Mouse (Mus musculus) frontal cortex, postnatal 10 days (tissue): Measurements from ENCODE around the gene Pcmt1.
"Not testable (repeated sequence)": the region's sequence is repeated elsewhere in the genome, so short reads cannot be mapped to it uniquely, and the experiment has no call there.

Experiments
- DNase-seq, 2 experiments: peaks; one replicate each; pipeline ENCODE4 v3.0.0; 2022; ENCODE audit warnings: low spot score in 2 of 2, mixed read lengths in 1 of 2

Gene Pcmt1

DNA sequence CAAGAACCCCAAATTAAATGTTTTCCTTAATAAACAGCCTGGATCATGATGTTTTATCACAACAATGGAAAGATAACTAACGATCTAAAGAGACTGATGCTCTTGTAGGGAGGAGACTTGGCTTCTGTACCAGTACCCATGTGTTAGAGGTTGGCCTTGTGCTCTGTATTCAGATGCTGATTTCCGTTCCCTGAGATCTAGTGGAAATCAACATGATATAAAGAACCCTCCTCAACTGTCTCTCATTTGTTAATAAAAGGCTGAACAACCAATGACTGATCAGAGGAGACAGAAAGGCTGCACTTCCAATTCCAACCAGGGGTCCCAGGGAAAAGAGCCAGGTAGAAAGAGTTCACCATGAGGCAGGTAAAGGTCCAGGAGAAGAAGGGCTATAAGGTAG is 35.0 kb downstream of the Pcmt1 start:
- DNase-seq = no peak

DNA sequence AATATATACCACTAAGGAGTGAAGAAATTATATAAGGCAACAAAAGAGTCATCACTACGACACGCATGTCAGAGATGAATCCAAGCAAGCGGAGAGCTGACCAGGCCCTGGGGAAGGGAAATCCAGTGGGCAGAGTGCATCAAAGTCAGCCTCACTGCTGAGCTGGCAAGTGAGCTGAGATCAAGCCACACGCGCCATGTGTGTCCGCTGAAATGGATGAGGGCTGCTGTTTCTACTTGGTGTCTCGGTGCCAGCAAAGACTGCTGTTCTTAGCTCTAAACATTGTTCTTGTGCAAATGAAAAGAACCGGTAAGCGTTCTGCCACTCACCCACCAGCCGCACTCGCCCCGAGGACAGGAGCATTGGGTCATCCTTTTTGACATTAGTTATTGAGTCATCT is 40.6 kb downstream of the Pcmt1 start:
- no peak for DNase-seq

DNA sequence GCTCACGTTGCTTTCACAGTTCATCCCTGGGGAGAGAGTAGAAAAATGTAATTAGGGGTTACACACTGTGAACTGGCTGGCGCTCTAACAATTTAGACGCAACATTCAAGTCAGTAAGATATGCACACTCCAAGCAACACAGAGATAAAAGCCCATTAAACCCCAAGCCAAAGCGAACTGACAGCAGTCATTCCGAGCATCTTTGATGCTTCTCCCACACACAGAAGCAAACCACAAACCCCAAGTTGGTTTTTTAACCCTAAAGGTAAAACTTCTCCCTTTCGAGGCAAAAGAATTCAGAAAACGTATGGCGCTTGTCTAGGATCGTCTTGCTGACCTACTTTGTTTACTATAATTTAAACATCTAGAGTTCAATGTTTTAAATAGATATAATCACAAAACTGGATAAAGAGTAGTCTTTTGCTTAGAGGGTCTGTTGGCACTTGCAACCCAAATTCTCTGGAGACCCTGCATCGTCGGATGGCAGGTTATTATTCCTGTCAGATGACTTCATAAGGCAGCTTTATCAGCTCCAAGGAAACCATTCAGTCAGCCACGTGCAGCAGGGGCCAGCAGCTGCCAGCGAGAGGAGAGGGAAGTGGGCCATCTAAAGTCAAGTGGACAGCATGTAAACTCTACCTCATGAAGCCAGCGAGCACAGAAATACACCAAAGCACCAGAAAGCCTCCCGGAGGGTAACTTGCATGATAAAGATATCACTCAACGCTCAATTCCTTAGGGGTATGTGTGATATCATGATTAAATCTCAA is 49.8 kb downstream of the Pcmt1 start:
- no peak for DNase-seq

DNA sequence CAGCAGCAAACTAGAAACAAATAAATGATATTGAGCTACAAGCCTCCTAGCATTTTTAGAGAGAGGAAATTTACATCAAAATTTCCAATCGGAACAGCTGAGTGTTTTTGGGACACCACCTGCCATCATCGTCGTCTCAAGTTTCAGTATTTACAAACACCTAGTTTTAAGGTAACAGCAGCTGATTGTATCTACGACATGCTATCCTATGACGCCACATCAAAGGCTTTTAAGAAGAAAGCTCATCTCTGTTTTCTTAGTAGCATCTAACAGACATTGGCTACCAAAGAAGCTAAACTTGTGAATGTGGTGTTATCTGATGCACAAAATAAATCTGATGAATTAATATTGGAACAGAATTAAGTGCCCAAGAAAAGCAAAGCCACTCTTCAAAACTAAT is 50.6 kb downstream of the Pcmt1 start:
- DNase-seq = no peak

DNA sequence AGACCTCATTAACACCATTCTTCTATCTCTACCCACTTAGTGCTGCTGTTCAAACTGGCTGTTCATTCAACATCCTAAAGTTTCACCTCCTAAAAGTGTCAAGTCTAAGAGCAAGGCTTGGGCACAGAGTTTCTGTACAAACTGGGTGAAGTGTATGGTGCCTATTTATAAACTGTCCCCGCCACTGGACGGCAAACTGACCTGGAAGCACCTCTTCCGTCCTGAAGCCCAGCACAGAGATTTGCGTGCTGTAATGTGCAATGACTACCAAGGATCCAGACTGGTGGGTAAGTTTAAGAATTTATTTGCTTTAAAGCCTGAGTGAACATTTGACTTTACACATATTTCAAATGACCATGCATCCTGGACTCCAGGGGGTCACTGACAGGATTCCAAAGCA is 51.8 kb downstream of the Pcmt1 start:
- DNase-seq = no peak

DNA sequence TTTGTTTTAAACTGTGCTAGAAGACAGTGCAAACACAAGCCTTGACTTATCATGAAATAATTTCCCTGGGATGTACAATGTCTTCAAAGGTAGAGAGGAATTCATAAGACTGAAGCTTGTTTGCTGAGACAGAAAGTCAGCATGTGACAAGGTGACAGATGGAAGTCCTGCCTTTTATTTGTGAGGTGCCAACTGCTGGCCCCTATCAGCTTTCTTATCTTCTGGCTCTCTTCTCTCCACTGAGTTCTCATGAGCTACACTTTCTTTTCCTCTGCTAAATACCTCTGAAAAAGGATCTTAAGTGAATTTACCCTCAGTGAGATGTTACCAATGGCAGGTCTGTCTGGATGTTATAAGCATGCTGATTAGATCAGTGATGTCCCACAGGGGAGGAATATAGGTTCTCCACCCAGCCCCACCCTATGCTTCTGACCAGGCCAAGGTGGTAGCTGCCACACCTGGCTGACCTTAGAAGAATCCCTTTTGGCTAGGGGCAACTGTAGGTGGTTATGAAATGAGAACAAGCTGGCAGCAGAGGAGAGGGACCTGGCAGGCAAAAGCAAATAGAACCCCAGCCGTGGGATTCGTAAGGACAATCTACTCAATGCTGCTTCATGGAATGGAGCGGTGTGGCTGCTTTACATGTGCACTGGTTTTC is 56.9 kb downstream of the Pcmt1 start:
- DNase-seq = no peak

DNA sequence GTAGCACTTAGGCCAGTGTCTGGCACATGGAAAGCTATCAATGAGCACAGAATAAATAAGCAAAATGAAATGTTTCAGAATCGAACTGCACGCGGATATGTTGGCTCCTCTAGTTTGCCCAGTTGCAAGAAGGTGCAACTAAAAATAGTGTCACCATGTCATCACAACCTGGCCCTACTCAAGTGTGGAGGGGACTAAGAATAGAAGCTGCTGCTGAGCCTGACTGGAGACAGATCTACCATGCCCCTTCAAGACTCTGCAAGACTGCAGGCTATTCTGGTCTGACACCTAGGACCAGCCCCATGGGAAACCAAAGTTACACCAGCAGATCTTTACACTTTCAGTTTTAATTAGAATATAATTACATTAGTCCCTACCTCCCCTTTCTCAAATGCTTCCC is 58.6 kb downstream of the Pcmt1 start:
- no peak for DNase-seq

DNA sequence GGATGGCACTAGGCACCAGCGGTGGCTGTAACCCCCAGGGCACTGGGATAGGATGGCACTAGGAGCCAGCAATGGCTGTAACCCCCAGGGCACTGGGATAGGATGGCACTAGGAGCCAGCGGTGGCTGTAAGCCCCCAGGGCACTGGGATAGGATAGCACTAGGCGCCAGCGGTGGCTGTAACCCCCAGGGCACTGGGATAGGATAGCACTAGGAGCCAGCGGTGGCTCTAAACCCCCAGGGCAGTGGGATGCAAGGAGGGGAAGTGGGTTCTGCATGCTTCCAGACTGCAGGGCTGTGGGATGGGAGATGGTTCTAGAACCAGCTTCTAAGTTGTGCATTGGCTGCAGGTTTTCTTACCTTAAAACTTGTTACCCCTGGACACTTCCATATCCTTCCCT is 60.2 kb downstream of the Pcmt1 start:
- no peak for DNase-seq

DNA sequence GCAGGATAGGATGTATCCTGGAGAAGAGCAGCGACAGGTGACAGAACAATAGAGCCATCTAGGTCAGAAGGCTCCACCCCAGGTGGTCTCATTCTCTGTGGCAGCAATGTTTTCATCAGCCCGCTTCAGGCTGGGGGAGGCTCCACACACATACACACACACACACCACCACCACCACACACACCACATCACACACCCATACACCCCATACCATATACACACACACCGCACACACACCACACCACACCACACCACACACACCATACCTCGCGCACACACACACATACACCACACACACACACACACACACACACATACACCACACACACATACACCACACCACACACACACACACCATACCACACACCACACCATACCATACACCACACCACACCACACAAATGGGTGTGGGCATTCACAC is 61.1 kb downstream of the Pcmt1 start:
- no peak for DNase-seq

DNA sequence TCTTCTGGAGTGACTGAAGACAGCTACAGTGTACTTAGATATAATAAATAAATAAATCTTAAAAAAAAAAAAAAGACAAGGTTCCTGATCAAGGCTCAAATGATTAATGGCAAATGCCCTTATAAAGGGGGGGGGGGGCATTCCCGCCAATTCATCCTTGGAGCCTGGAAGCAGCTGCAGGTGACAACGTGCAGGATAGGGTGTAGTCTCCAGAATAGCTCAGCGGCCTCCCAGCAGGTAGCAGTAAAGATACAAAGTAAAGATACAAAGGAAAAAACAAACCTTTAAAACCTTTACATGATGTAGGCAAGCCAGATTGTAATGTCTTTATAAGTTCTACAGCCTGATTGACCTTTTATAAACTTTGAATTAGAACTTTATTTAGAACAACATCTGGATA is 63.4 kb downstream of the Pcmt1 start:
- not testable (repeated sequence) for DNase-seq

DNA sequence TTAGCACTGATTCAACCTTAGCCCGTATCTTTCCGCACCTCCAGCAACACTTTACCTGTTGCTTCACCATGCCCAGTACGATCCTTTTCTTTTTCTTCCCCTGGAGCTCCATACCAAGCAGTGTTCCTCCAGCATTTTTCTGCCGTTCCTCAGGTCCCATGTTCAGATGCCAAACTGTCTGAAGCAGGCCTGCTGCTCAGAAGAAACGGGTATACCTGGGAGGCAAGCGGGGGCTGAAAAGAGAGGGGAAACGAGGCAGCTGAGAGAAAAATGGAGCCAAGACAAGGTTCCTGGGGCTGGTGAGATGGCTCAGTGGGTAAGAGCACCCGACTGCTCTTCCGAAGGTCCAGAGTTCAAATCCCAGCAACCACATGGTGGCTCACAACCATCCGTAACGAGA is 63.8 kb downstream of the Pcmt1 start:
- DNase-seq = not testable (repeated sequence)

DNA sequence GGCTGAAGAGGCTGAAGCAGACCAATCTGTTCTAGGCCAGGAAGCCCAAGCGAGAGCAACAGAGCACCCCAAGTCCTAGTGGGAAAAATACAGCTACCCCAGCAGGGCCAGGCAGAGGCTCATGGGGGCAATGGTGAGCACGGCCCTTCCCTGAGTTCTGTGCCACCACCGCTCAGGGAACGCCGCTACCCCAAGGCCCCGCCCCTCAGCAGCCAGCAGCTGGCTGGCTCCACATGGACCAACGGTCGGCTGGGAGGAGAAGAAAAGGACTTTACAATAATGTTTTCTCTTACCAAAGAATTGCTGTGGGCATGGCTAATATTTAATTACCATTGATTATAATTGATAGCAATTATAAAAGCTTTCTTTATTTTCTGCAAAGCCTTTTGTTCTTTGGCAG is 66.1 kb downstream of the Pcmt1 start:
- DNase-seq = no peak

DNA sequence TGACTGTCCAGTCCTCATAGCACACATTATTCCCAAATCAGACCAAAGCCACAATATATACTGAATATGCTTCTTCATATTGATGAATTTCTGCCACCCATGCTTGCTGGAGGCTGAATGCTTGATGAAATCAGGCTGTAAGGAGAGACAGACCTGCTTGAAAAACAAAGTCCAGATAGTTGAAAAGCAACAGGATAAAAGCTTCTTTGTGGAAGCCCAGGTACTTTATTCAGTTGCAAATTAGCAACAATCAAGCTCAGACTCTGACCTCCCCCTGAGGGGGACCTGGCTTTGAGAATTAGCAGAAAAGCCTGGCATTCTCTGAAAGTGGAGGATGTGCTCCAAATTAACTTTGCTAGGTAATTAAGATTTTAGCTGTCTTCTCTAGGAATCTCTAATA is 68.7 kb downstream of the Pcmt1 start:
- DNase-seq = not testable (repeated sequence)

DNA sequence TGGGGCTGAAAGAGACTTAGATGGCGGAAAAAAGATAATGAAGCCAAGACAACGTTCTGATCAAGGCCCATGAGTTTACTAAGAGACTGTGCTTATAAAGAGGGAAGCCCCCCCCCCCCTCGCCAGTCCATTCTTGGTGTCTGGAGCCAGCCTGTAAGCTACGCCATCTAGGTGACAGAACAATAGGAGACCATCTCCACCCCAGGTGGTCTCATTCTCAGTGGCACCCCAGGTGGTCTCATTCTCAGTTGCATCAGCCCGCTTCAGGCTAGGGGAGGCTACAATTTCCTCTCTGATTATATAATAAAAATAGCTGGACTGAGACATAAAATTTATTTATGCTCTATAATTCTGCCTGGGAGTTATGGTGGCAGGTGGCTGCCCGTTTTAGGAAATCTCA is 69.3 kb downstream of the Pcmt1 start:
- DNase-seq = no peak

DNA sequence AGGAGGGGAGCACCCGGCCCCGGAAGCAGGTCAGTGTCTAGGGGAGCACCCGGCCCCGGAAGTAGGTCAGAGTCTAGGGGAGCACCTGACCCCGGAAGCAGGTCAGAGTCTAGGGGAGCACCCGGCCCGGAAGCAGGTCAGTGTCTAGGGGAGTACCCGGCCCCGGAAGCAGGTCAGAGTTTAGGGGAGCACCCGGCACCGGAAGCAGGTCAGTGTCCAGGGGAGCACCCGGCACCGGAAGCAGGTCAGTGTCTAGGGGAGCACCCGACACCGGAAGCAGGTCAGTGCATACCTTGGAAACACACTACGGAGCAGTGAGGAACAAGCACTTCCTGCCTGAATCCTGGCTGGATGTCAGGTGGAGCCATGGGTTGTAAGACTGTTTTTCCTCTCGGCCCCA is 72.3 kb downstream of the Pcmt1 start:
- DNase-seq = no peak

DNA sequence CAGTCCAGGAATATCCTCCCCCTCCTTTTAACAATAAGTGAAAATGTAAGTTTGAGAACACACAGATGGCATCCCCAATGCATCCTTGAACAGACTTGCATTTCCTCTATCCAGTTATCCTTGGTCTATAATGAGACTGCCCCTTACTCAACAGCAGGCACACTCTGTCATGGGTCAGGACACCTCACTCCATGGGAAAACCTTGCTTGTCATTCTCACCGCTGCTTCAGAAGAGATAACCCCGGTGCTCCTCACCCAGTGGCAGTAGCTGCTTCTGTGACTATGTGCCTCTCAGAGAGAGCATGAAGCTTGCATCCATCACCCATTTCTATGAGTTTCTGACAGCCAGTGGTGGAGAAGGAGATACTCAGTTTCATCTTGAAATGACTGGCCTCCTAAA is 74.5 kb downstream of the Pcmt1 start:
- DNase-seq = no peak

DNA sequence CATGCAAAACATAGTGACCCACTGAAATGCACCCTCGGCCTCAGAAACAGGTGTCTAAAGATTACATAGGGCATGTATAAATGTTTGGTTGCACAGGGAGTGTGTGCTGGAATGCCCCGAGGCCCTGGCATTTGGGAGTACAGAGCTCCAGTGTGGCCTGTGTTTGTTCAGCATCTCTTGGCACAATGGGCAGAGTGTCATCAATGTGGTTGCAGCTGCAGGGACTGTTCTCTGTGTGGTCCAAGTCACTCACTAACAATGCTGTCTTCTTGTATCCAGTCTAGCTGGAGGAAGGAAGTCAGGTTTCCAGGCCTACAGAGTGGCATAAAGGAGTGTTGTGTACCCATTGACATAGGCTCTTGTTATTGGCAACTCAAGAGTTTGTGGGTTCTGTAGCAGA is 75.8 kb downstream of the Pcmt1 start:
- no peak for DNase-seq

DNA sequence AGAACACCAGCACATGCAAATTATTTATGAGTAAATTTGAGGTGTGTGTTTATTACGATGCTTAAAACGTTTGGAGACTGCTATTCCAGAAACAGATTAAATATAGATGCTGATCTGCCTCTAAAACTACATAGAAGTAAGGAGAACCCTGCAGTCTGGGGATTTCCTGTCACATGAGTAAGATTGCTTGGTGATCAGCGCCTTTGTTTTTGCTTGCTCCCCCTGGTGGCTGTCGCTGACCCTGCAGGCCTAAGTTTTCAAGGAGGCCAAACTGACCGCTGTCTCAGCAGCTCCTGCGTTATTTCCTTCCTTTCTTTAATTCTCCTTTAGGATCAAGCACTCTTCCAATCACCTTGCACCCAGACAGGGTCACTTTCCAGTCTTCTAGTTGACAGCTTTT is 80.3 kb downstream of the Pcmt1 start:
- DNase-seq = peak in 1 of 2 experiments; percentile 56

DNA sequence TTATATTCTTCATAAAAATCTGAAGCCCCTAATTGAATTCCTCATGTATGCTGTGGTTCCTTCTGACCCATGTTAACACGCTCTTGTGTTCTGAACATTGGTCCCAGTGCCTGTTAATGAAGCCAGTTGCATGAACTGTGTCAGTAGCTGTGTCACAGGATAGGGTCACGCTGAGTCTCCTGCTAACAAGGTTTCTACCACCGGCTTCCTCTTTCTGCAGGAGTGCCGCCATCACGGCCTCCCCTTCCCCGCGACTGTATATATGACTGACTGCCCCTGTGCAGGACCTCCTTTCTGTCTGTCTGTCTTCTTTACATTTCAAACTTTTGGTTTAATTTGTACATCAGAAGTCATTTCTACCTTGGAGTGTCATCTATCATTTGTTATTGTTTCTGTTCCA is 82.8 kb downstream of the Pcmt1 start:
- DNase-seq = no peak

DNA sequence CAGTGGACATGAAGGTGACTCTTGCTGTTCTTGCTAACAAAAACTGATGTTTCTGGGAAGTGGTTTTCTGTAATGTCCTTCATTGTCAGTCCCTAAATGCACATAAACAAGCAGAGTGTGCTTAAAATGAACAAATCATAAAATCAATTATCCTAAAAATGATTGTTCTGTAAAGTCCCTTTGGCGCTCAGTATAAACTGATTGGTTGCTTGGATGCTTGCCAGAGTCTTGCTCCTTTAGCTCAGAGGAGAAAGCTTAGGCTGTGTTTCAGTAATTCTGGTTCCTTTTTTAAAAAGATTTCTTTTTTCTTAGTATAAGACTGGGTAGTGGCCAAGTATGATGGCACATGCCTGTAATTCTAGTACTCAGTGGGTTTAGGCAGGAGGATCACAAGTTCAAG is 84.7 kb downstream of the Pcmt1 start:
- no peak for DNase-seq

DNA sequence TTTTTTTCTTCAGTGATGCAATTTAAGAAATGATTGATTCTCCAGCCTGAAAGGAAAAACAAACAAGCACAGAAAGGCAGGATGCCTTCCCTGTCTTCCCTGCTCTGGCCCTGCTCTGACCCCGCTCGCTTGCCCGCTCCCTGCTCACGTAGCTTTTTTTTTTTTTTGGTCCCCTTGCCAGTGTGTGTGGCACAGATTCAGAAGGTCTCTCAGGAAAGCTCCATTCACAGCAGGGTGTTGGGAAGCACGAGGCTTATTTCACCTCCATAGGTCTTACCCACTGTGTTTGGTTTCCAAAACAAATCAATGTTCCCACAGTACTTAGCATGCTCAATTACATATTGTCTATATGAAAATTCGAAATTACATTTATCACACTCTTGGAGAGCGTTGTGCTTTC is 86.1 kb downstream of the Pcmt1 start:
- DNase-seq = no peak

DNA sequence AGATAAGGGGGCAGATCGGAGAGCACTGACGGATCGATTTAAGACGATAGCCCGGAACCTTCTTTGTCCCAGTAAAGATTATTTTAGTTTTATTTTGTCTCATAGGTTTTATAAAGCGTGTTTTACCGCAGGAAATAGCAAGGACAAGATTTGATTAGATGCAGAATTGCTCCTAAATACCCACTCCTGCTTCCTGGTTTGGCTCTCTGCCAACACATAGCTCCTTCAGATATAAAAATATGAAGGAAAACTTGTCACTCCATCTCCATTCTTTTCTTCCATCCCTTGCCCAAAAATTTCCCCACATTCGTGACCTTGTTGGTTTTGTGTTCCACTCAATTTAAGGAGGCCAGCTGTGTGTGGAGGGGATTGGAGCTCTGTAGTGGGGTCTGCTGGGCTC is 90.1 kb downstream of the Pcmt1 start:
- no peak for DNase-seq

DNA sequence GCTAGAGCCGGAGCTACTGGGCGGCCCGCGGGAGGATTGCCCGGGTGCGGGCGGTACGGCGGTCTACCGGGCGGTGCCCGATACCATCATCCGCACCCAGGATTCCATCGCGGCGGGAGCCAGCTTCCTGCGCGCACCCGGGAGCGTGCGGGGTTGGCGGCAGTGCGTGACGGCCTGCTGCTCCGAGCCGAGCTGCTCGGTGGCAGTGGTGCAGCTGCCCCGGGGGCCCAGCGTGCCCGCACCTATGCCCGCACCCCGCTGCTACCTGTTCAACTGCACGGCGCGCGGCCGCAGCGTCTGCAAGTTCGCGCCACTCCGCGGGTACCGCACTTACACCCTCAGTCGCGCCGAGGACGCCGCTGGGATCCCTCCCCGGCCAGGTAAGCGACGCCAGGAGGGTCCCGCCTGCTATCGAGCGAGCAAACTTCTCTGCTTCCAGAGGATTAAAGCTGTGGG is 90.7 kb downstream of the Pcmt1 start:
- no peak for DNase-seq
